Mouse (Mus musculus) MEL (cell line): ENCODE measurements around the gene Fbxw21. TPM values are rescaled to one million over a fixed set of nuclear protein-coding genes. Genes with fewer than 3 reads are reported as not detected.

Experiments
- DNase-seq: peaks from one replicate; pipeline ENCODE4 v3.0.0; 2011; ENCODE audit warnings: low read depth, low spot score
- H3K27ac ChIP-seq: 2 replicates; pipeline ENCODE4 v1.5.1; 2012; ENCODE audit warnings: low read depth, mild to moderate bottlenecking, control low read depth, low read length, moderate library complexity; ENCODE audit not compliant: control insufficient read depth
- H3K27me3 ChIP-seq, 2 experiments: fragments of 150-350 bp in 1 of 2; sonication (generic) in 1 of 2; 2 replicates each; pipeline ENCODE4 v1.6.1; 2012; ENCODE audit warnings: low read length in 2 of 2, mild to moderate bottlenecking in 2 of 2, improper control_type of control experiment in 1 of 2, moderate library complexity in 1 of 2; ENCODE audit not compliant: insufficient read depth in 2 of 2, control insufficient read depth in 1 of 2
- H3K36me3 ChIP-seq, 2 experiments: 2 replicates each; pipeline ENCODE4 v1.6.1; 2012 to 2014; ENCODE audit warnings: low read length in 2 of 2, improper control_type of control experiment in 1 of 2, inconsistent platforms in 1 of 2, mild to moderate bottlenecking in 1 of 2; ENCODE audit not compliant: insufficient read depth in 2 of 2, control insufficient read depth in 1 of 2
- H3K4me1 ChIP-seq, 2 experiments: fragments of 150-350 bp in 1 of 2; sonication (generic) in 1 of 2; 2 replicates each; pipeline ENCODE4 v1.6.1; 2012; ENCODE audit warnings: low read length in 2 of 2, improper control_type of control experiment in 1 of 2, mild to moderate bottlenecking in 1 of 2; ENCODE audit not compliant: insufficient read depth in 2 of 2, control insufficient read depth in 1 of 2
- H3K4me3 ChIP-seq, 2 experiments: fragments of 150-350 bp in 1 of 2; sonication (generic) in 1 of 2; 2 replicates each; pipeline ENCODE4 v1.5.1; 2012; ENCODE audit warnings: low read depth in 2 of 2, low read length in 2 of 2, mild to moderate bottlenecking in 2 of 2, moderate library complexity in 2 of 2, control low read depth in 1 of 2, improper control_type of control experiment in 1 of 2; ENCODE audit not compliant: control insufficient read depth in 1 of 2, insufficient read depth in 1 of 2
- H3K79me2 ChIP-seq: 2 replicates; pipeline ENCODE4 v1.6.1; 2012; ENCODE audit warnings: mild to moderate bottlenecking, low read length, moderate library complexity; ENCODE audit not compliant: control insufficient read depth, poor library complexity, insufficient read depth
- H3K9ac ChIP-seq: 2 replicates; pipeline ENCODE4 v1.6.1; 2012; ENCODE audit warnings: low read depth, mild to moderate bottlenecking, control low read depth, low read length, moderate library complexity; ENCODE audit not compliant: control insufficient read depth, poor library complexity, severe bottlenecking
- H3K9me3 ChIP-seq: fragments of 150-350 bp; sonication (generic); replicated peaks from 2 replicates; pipeline ENCODE4 v1.6.1; 2012; ENCODE audit warnings: mild to moderate bottlenecking, low read length, improper control_type of control experiment, moderate library complexity; ENCODE audit not compliant: insufficient read depth
- BHLHE40 ChIP-seq: IDR thresholded peaks from 2 replicates; pipeline ENCODE4 v1.6.1; 2012; ENCODE audit warnings: low read depth, mild to moderate bottlenecking, inconsistent platforms, low read length, improper control_type of control experiment, borderline replicate concordance
- CHD2 ChIP-seq: IDR thresholded peaks from 2 replicates; pipeline ENCODE4 v1.6.1; 2011; ENCODE audit warnings: low read length, improper control_type of control experiment
- ELF1 ChIP-seq: IDR thresholded peaks from 2 replicates; pipeline ENCODE4 v1.6.1; 2014; ENCODE audit warnings: low read depth, mild to moderate bottlenecking, inconsistent platforms, low read length, improper control_type of control experiment, moderate library complexity
- GABPA ChIP-seq: IDR thresholded peaks from 2 replicates; pipeline ENCODE4 v1.6.1; 2012; ENCODE audit warnings: low read depth, mild to moderate bottlenecking, inconsistent platforms, low read length, improper control_type of control experiment, moderate library complexity
- KAT2A ChIP-seq: conservative IDR thresholded peaks from 2 replicates; pipeline ENCODE4 v1.6.1; 2012; ENCODE audit warnings: low read depth, low read length, improper control_type of control experiment, inconsistent platforms
- MAFK ChIP-seq: IDR thresholded peaks from 2 replicates; pipeline ENCODE4 v1.6.1; 2011; ENCODE audit warnings: low read depth, mild to moderate bottlenecking, low read length, improper control_type of control experiment, borderline replicate concordance
- MAZ ChIP-seq: IDR thresholded peaks from 2 replicates; pipeline ENCODE4 v1.6.1; 2012; ENCODE audit warnings: low read depth, mild to moderate bottlenecking, inconsistent platforms, low read length, improper control_type of control experiment
- MEF2A ChIP-seq: IDR thresholded peaks from 2 replicates; pipeline ENCODE4 v1.6.1; 2014; ENCODE audit warnings: low read depth, mild to moderate bottlenecking, inconsistent platforms, low read length, improper control_type of control experiment; ENCODE audit not compliant: poor library complexity, insufficient replicate concordance, severe bottlenecking; ENCODE audit errors: extremely low read depth
- MYC ChIP-seq: IDR thresholded peaks from 2 replicates; pipeline ENCODE4 v1.6.1; 2011; ENCODE audit warnings: low read depth, mild to moderate bottlenecking, low read length, improper control_type of control experiment, moderate library complexity
- NELFE ChIP-seq: IDR thresholded peaks from 2 replicates; pipeline ENCODE4 v1.6.1; 2011; ENCODE audit warnings: low read depth, low read length, improper control_type of control experiment
- NRF1 ChIP-seq: IDR thresholded peaks from 2 replicates; pipeline ENCODE4 v1.6.1; 2014; ENCODE audit warnings: low read depth, mild to moderate bottlenecking, inconsistent platforms, low read length, improper control_type of control experiment, moderate library complexity; ENCODE audit not compliant: poor library complexity, insufficient read depth, severe bottlenecking
- POLR2AphosphoS2 ChIP-seq: IDR thresholded peaks from 2 replicates; pipeline ENCODE4 v1.6.1; 2011; ENCODE audit warnings: low read length, improper control_type of control experiment
- RAD21 ChIP-seq: IDR thresholded peaks from 2 replicates; pipeline ENCODE4 v1.6.1; 2011; ENCODE audit warnings: mild to moderate bottlenecking, low read depth, low read length, improper control_type of control experiment
- TBP ChIP-seq: IDR thresholded peaks from 2 replicates; pipeline ENCODE4 v1.8.0; 2011; ENCODE audit warnings: low read depth, low read length, improper control_type of control experiment
- TCF12 ChIP-seq: IDR thresholded peaks from 2 replicates; pipeline ENCODE4 v1.6.1; 2014; ENCODE audit warnings: low read depth, mild to moderate bottlenecking, inconsistent platforms, low read length, improper control_type of control experiment, moderate library complexity
- USF2 ChIP-seq, 2 experiments: IDR thresholded peaks; 2 replicates each; pipeline ENCODE4 v1.6.1; 2011 to 2012; ENCODE audit warnings: improper control_type of control experiment in 2 of 2, low read length in 2 of 2, borderline replicate concordance in 1 of 2, inconsistent platforms in 1 of 2, low read depth in 1 of 2, mild to moderate bottlenecking in 1 of 2; ENCODE audit not compliant: insufficient read depth in 1 of 2
- ZKSCAN1 ChIP-seq: IDR thresholded peaks from 2 replicates; pipeline ENCODE4 v1.6.1; 2012; ENCODE audit warnings: low read depth, mild to moderate bottlenecking, inconsistent platforms, low read length, improper control_type of control experiment, moderate library complexity
- ZMIZ1 ChIP-seq: IDR thresholded peaks from 2 replicates; pipeline ENCODE4 v1.6.1; 2012; ENCODE audit warnings: low read depth, mild to moderate bottlenecking, inconsistent platforms, low read length, improper control_type of control experiment, moderate library complexity
- ZNF384 ChIP-seq: IDR thresholded peaks from 2 replicates; pipeline ENCODE4 v1.6.1; 2012; ENCODE audit warnings: low read depth, mild to moderate bottlenecking, inconsistent platforms, low read length, improper control_type of control experiment
- polyA plus RNA-seq, 2 experiments: library from polyadenylated mRNA; stranded (reverse) in 1 of 2; unstranded in 1 of 2; fragments of >175 nt in 1 of 2; fragments of >200 nt in 1 of 2; gene quantifications; 2 replicates each; pipeline versions ENCODE4 v1.2.1 to v1.2.4; 2012; ENCODE audit warnings: low replicate concordance in 2 of 2, low read depth in 1 of 2; ENCODE audit not compliant: insufficient read length in 2 of 2, insufficient read depth in 1 of 2, missing spikeins in 1 of 2
- total RNA-seq: library from RNA; depleted of rRNA; stranded (reverse); fragments of 300-350 nt; gene quantifications from 2 replicates; pipeline ENCODE4 v1.2.3, GENCODE M21; 2012

The Fbxw21 gene
- total and polyA plus RNA-seq, 3 experiments = not detected

DNA sequence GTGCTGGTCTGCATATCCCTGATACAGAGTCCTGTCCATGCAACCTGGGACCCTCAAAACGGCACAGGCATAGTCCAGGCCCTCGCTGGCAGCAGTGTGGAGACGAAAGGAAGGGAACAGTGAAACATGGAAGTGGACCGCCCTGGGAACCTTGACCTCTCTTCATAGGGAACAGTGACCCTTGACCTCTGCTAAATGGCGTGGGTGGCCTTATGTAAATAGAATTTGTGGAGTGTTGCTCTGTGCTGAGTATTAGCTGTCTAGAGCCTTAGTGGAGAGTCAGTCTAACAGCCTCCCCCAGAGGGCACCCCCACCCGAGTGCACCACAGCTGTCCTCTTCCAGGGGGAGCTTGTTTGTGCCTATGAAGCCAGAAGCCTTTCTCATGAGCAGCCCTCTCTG lies 69.0 kb downstream of the Fbxw21 start:
- Histone ChIP-seq H3K9ac (no peak overlapping the region), H3K27ac (no peak overlapping the region), H3K36me3 (no peaks in the 10 kb centered on the region), H3K79me2 (no peaks in the 10 kb centered on the region), H3K9me3 (no peaks in the 10 kb centered on the region), H3K27me3 (no peaks in the 10 kb centered on the region), H3K4me3 (no peak overlapping the region), H3K4me1 (no peaks in the 10 kb centered on the region)
- TF ChIP-seq ZNF384 (no peak), RAD21 (no peak), POLR2AphosphoS2 (no peak), KAT2A (no peak), ZKSCAN1 (no peak), ELF1 (no peak)
- no peak for DNase-seq

DNA sequence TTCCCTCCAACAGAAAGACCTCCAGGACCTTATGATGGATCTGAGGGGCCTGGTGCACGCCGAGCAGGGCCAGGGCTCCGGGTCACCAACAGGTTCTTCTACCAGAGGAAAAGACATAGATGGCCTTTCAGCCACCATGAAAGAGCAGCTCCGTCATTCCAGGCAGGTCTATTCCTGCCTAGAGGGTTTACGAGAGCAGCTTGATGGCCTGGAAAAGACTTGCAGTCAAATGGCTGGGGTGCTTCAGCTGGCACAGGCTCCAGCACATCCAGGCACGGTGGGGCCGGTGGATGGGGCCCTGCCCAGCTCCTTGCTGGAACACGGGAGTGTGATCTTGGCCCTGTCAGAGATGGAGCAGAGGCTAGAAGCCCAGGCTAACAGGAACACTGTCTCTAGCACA lies 70.0 kb downstream of the Fbxw21 start:
- no peak for DNase-seq
- Histone ChIP-seq H3K9me3 (no peaks in the 10 kb centered on the region), H3K79me2 (no peaks in the 10 kb centered on the region), H3K36me3 (no peaks in the 10 kb centered on the region), H3K27me3 (no peaks in the 10 kb centered on the region), H3K4me3 (no peak overlapping the region), H3K27ac (no peak overlapping the region), H3K9ac (no peak overlapping the region), H3K4me1 (no peaks in the 10 kb centered on the region)
- no peak for TF ChIP-seq NRF1
- TF ChIP-seq ZMIZ1 = no peak
- no peak for TF ChIP-seq MAFK
- no peak for TF ChIP-seq GABPA

DNA sequence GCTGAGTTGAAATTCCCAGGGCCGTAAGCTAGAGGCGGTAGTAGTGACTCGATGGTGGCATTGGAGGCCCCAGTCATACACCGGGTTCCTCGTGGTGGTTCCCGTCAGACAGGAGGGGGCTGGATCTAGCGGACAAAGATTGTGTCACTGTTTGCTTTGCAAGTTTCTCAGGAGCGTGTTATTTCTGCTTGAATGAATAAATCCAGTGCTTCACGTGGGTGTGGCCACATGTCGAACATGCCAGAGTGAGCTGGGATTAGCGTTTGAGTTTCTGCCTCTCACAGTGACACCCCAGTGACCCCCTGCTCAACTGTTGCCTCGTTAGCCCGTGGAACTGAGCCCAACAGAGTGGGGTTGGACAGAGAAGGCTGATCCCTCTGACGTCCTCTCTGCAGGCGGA lies 71.4 kb downstream of the Fbxw21 start:
- H3K36me3 ChIP-seq = no peaks in the 10 kb centered on the region
- no peaks in the 10 kb centered on the region for H3K4me1 ChIP-seq
- DNase-seq = no peak
- H3K4me3 ChIP-seq = no peak overlapping the region
- no peaks in the 10 kb centered on the region for H3K27me3 ChIP-seq
- TF ChIP-seq BHLHE40 = no peak
- TF ChIP-seq MAFK = no peak
- TF ChIP-seq GABPA = no peak
- no peak for TF ChIP-seq MYC
- no peak for TF ChIP-seq MEF2A
- TF ChIP-seq TCF12 = no peak
- TF ChIP-seq TBP = no peak
- TF ChIP-seq ELF1 = no peak
- no peak for TF ChIP-seq USF2 (IDR thresholded peaks at IDR 0.05; ENCODE audit: borderline replicate concordance in 1 of 2, insufficient read depth in 1 of 2, low read depth in 1 of 2, low read length in 2 of 2)
- no peak for TF ChIP-seq MAZ
- TF ChIP-seq NELFE = no peak
- TF ChIP-seq ZKSCAN1 = no peak
- TF ChIP-seq CHD2 = no peak
- TF ChIP-seq ZMIZ1 = no peak
- no peak for TF ChIP-seq ZNF384
- no peak overlapping the region for H3K27ac ChIP-seq
- H3K9ac ChIP-seq = no peak overlapping the region
- no peaks in the 10 kb centered on the region for H3K79me2 ChIP-seq
- no peaks in the 10 kb centered on the region for H3K9me3 ChIP-seq
